Mouse (Mus musculus) spleen, adult 2 months (tissue): ENCODE measurements at regions not wholly inside any gene's neighbourhood (a gene's known extent, or its start where the extent isn't known, plus 50 kb on each side); places are given as distances from the start of the nearest gene placed in this dataset.

Source experiments
- DNase-seq, 2 experiments: peaks; one replicate each; pipeline versions ENCODE4 v3.0.0 to v3.0.0-alpha.2; 2012 to 2021; ENCODE audit warnings: low spot score in 2 of 2, low read depth in 1 of 2
- H3K27ac ChIP-seq: fragments of 200-500 bp; 2 replicates; pipeline ENCODE4 v1.5.1; 2012; ENCODE audit warnings: low read length, inconsistent platforms; ENCODE audit not compliant: insufficient read depth
- H3K27me3 ChIP-seq: fragments of 200-500 bp; 2 replicates; pipeline ENCODE4 v1.6.1; 2012; ENCODE audit warnings: mild to moderate bottlenecking, moderate library complexity, low read length, inconsistent platforms; ENCODE audit not compliant: control insufficient read depth, insufficient read depth
- H3K36me3 ChIP-seq: fragments of 200-500 bp; 2 replicates; pipeline ENCODE4 v1.6.1; 2012; ENCODE audit warnings: mild to moderate bottlenecking, low read length, inconsistent platforms; ENCODE audit not compliant: control insufficient read depth, insufficient read depth
- H3K4me1 ChIP-seq: fragments of 200-500 bp; 2 replicates; pipeline ENCODE4 v1.6.1; 2011; ENCODE audit warnings: inconsistent platforms; ENCODE audit not compliant: control insufficient read depth, insufficient read depth, insufficient read length
- H3K4me3 ChIP-seq: fragments of 200-500 bp; 2 replicates; pipeline ENCODE4 v1.5.1; 2011; ENCODE audit warnings: mild to moderate bottlenecking, inconsistent platforms; ENCODE audit not compliant: insufficient read depth, insufficient read length; ENCODE audit errors: extremely low read depth
- CTCF ChIP-seq: fragments of 200-500 bp; IDR thresholded peaks from 2 replicates; pipeline ENCODE4 v1.5.1; 2011; ENCODE audit warnings: mild to moderate bottlenecking, inconsistent platforms; ENCODE audit not compliant: insufficient read depth, insufficient read length, insufficient replicate concordance; ENCODE audit errors: extremely low read depth
- POLR2A ChIP-seq: fragments of 200-500 bp; IDR thresholded peaks from 2 replicates; pipeline ENCODE4 v1.6.1; 2011; ENCODE audit warnings: low read depth, low read length, inconsistent platforms
- WGBS: fragments of 180-500 bp; shearing (Covaris S2); methylation state at CpG from one replicate; pipeline ENCODE4 v1.1.7; 2018; 5-methylcytosine and 5-hydroxymethylcytosine counted together

- Histone ChIP-seq H3K4me3 (no peak overlapping the region), H3K36me3 (no peaks in the 10 kb centered on the region), H3K27me3 (no peaks in the 10 kb centered on the region), H3K4me1 (no peaks in the 10 kb centered on the region), H3K27ac (no peak overlapping the region)
- DNase-seq, result no peak
- TF ChIP-seq CTCF, result no peak
- TF ChIP-seq POLR2A, result no peak
- WGBS, result 63% methylated on average over 4 of the region's 4 CpGs
These were observed 633.5 kb upstream of the Arid1b start for GRCm38 (mm10) chr17:4360413-4361320.

- DNase-seq, result no peak
- Histone ChIP-seq H3K36me3 (no peaks in the 10 kb centered on the region), H3K4me1 (no peaks in the 10 kb centered on the region), H3K4me3 (no peak overlapping the region), H3K27ac (no peak overlapping the region), H3K27me3 (no peaks in the 10 kb centered on the region)
- TF ChIP-seq POLR2A (no peak), CTCF (no peak)
These were observed 628.3 kb upstream of the Arid1b start for GRCm38 (mm10) chr17:4365811-4366210.

GRCm38 (mm10) chr17:4380449-4380848 lies 613.7 kb upstream of the Arid1b start:
- Histone ChIP-seq H3K27ac (no peak overlapping the region), H3K4me1 (no peaks in the 10 kb centered on the region), H3K36me3 (no peaks in the 10 kb centered on the region), H3K27me3 (no peaks in the 10 kb centered on the region), H3K4me3 (no peak overlapping the region)
- 100% methylated on average over 1 of the region's 1 CpGs for WGBS
- DNase-seq, result no peak
- TF ChIP-seq POLR2A (no peak), CTCF (no peak)

- DNase-seq, result no peak
- TF ChIP-seq POLR2A (no peak), CTCF (no peak)
- H3K4me1 ChIP-seq, result no peaks in the 10 kb centered on the region
- H3K36me3 ChIP-seq, result no peaks in the 10 kb centered on the region
- no peak overlapping the region for H3K27ac ChIP-seq
- no peaks in the 10 kb centered on the region for H3K27me3 ChIP-seq
- H3K4me3 ChIP-seq, result no peak overlapping the region
These were observed 613.3 kb upstream of the Arid1b start for GRCm38 (mm10) chr17:4380873-4381272.

- no peak for DNase-seq
- Histone ChIP-seq H3K4me3 (no peak overlapping the region), H3K4me1 (no peaks in the 10 kb centered on the region), H3K27ac (no peak overlapping the region), H3K36me3 (no peaks in the 10 kb centered on the region), H3K27me3 (no peaks in the 10 kb centered on the region)
- WGBS, result 89% methylated on average over 13 of the region's 13 CpGs
- TF ChIP-seq CTCF, result no peak
- no peak for TF ChIP-seq POLR2A
These were observed 612.0 kb upstream of the Arid1b start for GRCm38 (mm10) chr17:4381896-4382685.

- Histone ChIP-seq H3K36me3 (no peaks in the 10 kb centered on the region), H3K4me3 (no peak overlapping the region), H3K27me3 (no peaks in the 10 kb centered on the region), H3K4me1 (no peaks in the 10 kb centered on the region), H3K27ac (no peak overlapping the region)
- DNase-seq, result no peak
- TF ChIP-seq CTCF (no peak), POLR2A (no peak)
These were observed 611.4 kb upstream of the Arid1b start for GRCm38 (mm10) chr17:4382716-4383115.
